Mouse (Mus musculus): ENCODE data around the gene C1qb. TPM values are rescaled to one million over a fixed set of nuclear protein-coding genes. Genes with fewer than 3 reads are reported as not detected.
A peak's percentile ranks its signal among the peaks of the same experiment; 100 is the strongest.

Gene C1qb
- polyA plus RNA-seq, 1 experiment from 2014 or later: 20.4 TPM

DNA sequence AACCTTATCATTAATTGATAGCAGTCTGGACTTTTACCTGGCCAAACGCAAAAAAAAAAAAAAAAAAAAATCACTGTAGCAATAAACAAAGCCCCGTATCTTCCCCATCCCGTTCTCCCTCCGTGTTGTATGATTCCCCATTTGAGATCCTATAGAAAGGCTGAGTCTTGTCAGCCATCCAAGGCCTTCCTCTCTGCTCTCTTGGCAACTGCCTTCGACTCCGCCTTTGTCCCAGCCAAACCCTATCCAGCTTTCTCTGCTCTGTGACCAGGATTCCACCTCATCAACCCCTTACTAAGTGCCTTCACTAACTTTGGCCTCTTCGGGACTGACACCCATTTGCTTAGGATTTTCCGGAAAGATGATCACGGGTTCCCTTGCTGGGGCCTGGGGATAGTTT lies 48.0 kb downstream of the C1qb start:
- no peak overlapping the region for H3K27ac ChIP-seq
- no peak overlapping the region for H3K4me3 ChIP-seq
- no peaks in the 10 kb centered on the region for H3K36me3 ChIP-seq (ENCODE audit: poor library complexity, severe bottlenecking)
- no peak overlapping the region for H3K4me2 ChIP-seq
- ATAC-seq: no peak
- no peak overlapping the region for H3K9ac ChIP-seq
- H3K27me3 ChIP-seq: no peaks in the 10 kb centered on the region
- WGBS: 57% methylated on average over 9 of the region's 9 CpGs
- H3K9me3 ChIP-seq (replicated peaks): no peaks in the 10 kb centered on the region
- peaks cover 58% of the 10 kb centered on the region for H3K4me1 ChIP-seq

DNA sequence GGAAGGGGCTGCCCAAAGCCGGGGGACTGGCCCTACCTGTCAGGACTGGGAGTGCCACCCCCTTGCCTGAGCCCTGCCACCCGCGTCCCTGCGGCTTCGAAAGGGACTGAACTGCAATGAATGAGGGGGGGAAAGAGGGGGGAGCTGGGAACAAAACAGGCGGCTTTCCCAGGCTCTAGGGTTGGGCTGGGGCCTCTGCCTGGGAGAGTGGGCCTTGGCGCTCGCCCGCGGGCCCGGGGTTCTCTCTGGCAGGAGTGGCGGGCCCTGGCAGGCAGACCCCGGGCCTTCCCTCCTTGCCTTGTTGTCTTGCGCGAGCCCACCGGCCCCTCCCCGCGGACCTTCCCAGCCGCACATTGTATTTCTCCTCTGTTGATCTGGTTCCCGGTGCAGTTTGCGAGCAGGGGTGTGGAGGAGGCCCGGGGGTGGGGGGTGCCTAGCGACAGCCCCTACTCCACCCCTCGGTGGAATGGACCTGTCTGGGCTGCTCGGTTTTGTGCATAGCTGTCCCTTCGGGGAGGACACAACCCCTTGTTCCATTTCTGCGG lies 49.5 kb downstream of the C1qb start:
- peak; percentile 79 for ATAC-seq
- peak overlapping the region; percentile 74 for H3K4me3 ChIP-seq
- H3K27me3 ChIP-seq: no peaks in the 10 kb centered on the region
- H3K9ac ChIP-seq: peak overlapping the region; percentile 97
- H3K9me3 ChIP-seq (replicated peaks): no peaks in the 10 kb centered on the region
- peak overlapping the region; percentile 100 for H3K27ac ChIP-seq
- H3K4me2 ChIP-seq: peak overlapping the region; percentile 94
- H3K4me1 ChIP-seq: peaks cover 74% of the 10 kb centered on the region
- WGBS: under 1% methylated on average over 25 of the region's 27 CpGs
- H3K36me3 ChIP-seq (ENCODE audit: poor library complexity, severe bottlenecking): no peaks in the 10 kb centered on the region

- Histone ChIP-seq H3K4me2 (peak within 1 kb of the TSS; percentile 94), H3K4me3 (peak within 1 kb of the TSS; percentile 74), H3K9ac (peak within 1 kb of the TSS; percentile 97), H3K36me3 (ENCODE audit: poor library complexity, severe bottlenecking) (no peaks in the 10 kb centered on the region), H3K27ac (peak within 1 kb of the TSS; percentile 100), H3K4me1 (peaks cover 77% of the 10 kb centered on the region), H3K9me3 (replicated peaks) (no peaks in the 10 kb centered on the region), H3K27me3 (no peaks in the 10 kb centered on the region)
- WGBS: under 1% methylated on average over 64 of the region's 88 CpGs
- peak; percentile 83 for ATAC-seq
Measured at GRCm38 (mm10) chr4:136835621-136836386, 50.2 kb downstream of the C1qb start, which contains the start of gene Ephb2. Gene Ephb2 (minus strand): TSS chr4:136835988.

- H3K9me3 ChIP-seq (replicated peaks): no peaks in the 10 kb centered on the region
- ATAC-seq: peak; percentile 20; the same call in 1 of the 2 replicates
- 0% methylated on average over 68 of the region's 76 CpGs for WGBS
Measured at GRCm38 (mm10) chr4:136834815-136835620, 51.0 kb downstream of the C1qb start.

DNA sequence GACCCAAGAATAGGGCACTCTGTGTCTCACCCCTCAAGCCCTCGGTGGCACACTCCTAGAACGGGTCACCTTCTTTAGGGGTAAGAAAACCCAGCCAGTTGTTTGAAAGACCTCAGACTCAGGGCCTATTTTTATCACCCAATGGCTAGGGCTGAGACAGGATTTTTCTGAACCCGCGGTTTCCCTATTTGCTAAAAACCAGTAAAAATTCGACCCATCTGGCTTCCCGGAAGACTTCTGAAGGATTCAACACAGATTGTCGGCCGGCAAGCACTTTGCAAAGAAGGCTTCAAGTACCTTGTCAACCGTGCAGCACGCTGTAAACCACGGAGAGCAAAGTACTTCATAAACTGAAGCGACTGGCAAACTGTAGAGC lies 51.6 kb downstream of the C1qb start:
- 5% methylated on average over 12 of the region's 12 CpGs for WGBS
- Histone ChIP-seq H3K27me3 (no peaks in the 10 kb centered on the region), H3K4me2 (peak overlapping the region; percentile 94), H3K4me1 (peaks cover 84% of the 10 kb centered on the region), H3K4me3 (peak overlapping the region; percentile 74), H3K27ac (peak overlapping the region; percentile 100), H3K9ac (peak overlapping the region; percentile 97), H3K36me3 (ENCODE audit: poor library complexity, severe bottlenecking) (no peaks in the 10 kb centered on the region), H3K9me3 (replicated peaks) (no peaks in the 10 kb centered on the region)
- no peak for ATAC-seq

More at GRCm38 (mm10) chr4:136834815-136835620, 51.0 kb downstream of the C1qb start:
- Histone ChIP-seq H3K36me3 (ENCODE audit: poor library complexity, severe bottlenecking) (no peaks in the 10 kb centered on the region), H3K4me1 (peaks cover 79% of the 10 kb centered on the region), H3K27me3 (no peaks in the 10 kb centered on the region), H3K9ac (peak overlapping the region; percentile 97), H3K27ac (peak overlapping the region; percentile 100), H3K4me2 (peak overlapping the region; percentile 94), H3K4me3 (peak overlapping the region; percentile 74)

DNA sequence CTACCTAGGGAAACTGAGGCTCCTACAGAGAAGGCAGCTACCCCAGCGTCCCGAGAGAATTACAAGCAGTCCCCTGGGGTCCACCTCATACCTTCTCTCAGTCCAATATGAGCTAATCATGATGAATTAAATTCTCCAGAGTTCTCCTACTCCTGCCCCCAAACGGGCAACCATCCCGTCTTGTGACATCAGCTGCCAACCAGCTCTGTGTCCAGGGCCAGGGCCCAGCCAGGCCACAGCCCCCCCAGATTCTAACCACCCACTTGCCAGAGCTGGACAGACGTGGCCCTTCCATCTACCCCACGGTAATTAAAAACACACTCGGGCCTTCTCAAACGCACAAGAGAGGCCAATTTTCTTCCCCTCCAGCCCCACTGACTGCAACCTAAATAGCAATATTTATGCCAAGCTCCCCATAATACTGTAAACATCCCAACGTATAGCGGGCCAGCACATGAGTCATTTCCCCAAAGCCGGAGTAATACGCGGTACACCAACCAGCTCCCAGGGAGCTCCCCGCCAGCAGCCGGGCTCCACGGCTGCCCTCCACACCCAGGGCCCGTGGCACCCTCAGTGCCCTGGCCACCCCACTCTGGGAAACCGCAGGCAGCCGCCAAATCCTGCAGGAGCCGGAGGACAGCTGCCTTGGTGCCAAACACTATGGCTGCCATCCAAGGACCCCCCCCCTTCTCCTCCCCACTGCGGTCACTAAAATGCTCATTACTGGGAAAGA lies 52.2 kb downstream of the C1qb start:
- Histone ChIP-seq H3K4me3 (peak overlapping the region; percentile 74), H3K4me2 (peak overlapping the region; percentile 94), H3K9me3 (replicated peaks) (no peaks in the 10 kb centered on the region), H3K27ac (no peak overlapping the region; the same call in 1 of the 2 replicates), H3K36me3 (ENCODE audit: poor library complexity, severe bottlenecking) (no peaks in the 10 kb centered on the region), H3K27me3 (no peaks in the 10 kb centered on the region), H3K9ac (peak overlapping the region; percentile 97), H3K4me1 (peaks cover 87% of the 10 kb centered on the region)
- ATAC-seq: no peak
- 36% methylated on average over 21 of the region's 21 CpGs for WGBS

DNA sequence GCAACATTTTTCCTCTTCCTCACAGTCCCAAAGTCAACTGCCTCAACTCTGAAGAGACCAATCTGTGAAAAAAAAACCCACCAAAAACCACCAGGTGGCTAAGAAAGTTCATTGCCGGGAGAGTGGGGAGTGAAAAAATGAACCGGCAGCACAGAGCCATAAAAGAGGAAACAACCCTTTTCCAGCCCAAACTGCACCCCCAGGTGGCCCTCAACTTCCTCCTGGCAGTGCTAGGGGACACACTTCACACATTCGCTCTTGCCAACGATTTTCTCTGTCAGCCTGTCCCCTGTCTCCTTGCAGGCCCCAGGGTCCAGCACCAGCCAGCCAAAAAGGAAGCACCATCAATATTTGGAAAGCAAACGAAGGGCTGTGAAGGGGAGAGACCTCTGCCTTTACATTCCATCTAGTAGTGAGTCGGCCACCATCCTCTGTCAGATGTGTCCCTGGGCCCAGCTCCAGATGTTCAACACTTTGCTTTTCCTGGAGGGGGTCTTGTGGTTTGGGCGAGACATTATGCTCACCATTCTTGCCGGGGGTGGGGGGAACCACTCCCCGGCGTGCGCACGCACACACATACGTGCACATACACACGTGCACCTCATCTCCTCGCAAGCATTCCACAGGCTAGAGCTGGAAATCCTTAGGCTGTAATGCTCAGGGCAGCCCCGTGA lies 53.3 kb downstream of the C1qb start:
- Histone ChIP-seq H3K9me3 (replicated peaks) (no peaks in the 10 kb centered on the region), H3K4me1 (peaks cover 84% of the 10 kb centered on the region), H3K4me2 (peak overlapping the region; percentile 94), H3K36me3 (ENCODE audit: poor library complexity, severe bottlenecking) (peaks cover 2% of the 10 kb centered on the region), H3K27me3 (no peaks in the 10 kb centered on the region), H3K9ac (0 out of 2 replicates have a peak overlapping the region, but pooled peaks have one; percentile 97), H3K4me3 (0 out of 2 replicates have a peak overlapping the region, but pooled peaks have one; percentile 3), H3K27ac (0 out of 2 replicates have a peak overlapping the region, but pooled peaks have one; percentile 10)
- ATAC-seq: no peak
- WGBS: 80% methylated on average over 16 of the region's 16 CpGs

- H3K27ac ChIP-seq: no peak overlapping the region
- peak overlapping the region; percentile 5; the same call in 1 of the 2 replicates for H3K4me2 ChIP-seq
- no peak overlapping the region for H3K4me3 ChIP-seq
- peaks cover 6% of the 10 kb centered on the region for H3K36me3 ChIP-seq (ENCODE audit: poor library complexity, severe bottlenecking)
- peak overlapping the region; percentile 46; the same call in 1 of the 2 replicates for H3K9ac ChIP-seq
- ATAC-seq: no peak
- no peaks in the 10 kb centered on the region for H3K9me3 ChIP-seq (replicated peaks)
- no peaks in the 10 kb centered on the region for H3K27me3 ChIP-seq
- H3K4me1 ChIP-seq: peaks cover 87% of the 10 kb centered on the region
- 44% methylated on average over 9 of the region's 9 CpGs for WGBS
Measured at GRCm38 (mm10) chr4:136830272-136830823, 55.6 kb downstream of the C1qb start.
